Mouse (Mus musculus): ENCODE measurements around the gene Cbr3. TPM values are rescaled to one million over a fixed set of nuclear protein-coding genes. Genes with fewer than 3 reads are reported as not detected.

Gene Cbr3
- polyA plus RNA-seq, 1 experiment: 7.2 TPM

DNA sequence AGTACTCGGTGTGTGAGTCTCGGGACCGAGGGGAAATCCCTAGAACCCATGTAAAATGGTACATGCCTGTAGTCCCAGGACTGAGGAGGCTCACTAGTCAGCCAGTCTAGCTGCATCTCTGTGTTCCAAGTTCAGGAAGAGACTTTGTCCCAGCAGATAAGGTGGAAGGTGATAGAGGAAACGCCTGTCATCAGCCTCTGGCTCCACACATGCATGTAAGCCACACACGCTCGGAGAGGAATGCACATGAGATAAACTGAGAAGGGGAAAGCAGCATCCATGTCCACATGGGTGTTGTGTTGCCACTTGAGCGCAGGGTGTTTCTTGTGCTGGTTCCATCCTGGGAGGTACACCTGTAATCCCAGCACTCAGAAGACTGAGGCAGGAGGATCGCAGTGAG is 48.3 kb downstream of the Cbr3 start:
- H3K27ac ChIP-seq (ENCODE audit: insufficient read depth, low read length): no peak overlapping the region
- H3K4me3 ChIP-seq (ENCODE audit: extremely low read depth, insufficient read depth, insufficient read length): no peak overlapping the region
- H3K4me1 ChIP-seq (ENCODE audit: control insufficient read depth, insufficient read depth, insufficient read length): no peaks in the 10 kb centered on the region
- no peak for DNase-seq (ENCODE audit: low read depth in 1 of 2, low spot score in 2 of 2)
- H3K36me3 ChIP-seq (ENCODE audit: control insufficient read depth, insufficient read depth, low read length): peaks cover 8% of the 10 kb centered on the region; the same call in 1 of the 2 replicates
- WGBS: 92% methylated on average over 8 of the region's 8 CpGs
- TF ChIP-seq POLR2A (IDR thresholded peaks at IDR 0.05; ENCODE audit: low read depth, low read length): no peak
- no peak for TF ChIP-seq CTCF (IDR thresholded peaks at IDR 0.05; ENCODE audit: extremely low read depth, insufficient read depth, insufficient read length, insufficient replicate concordance)
- no peaks in the 10 kb centered on the region for H3K27me3 ChIP-seq (ENCODE audit: control insufficient read depth, insufficient read depth, low read length)

DNA sequence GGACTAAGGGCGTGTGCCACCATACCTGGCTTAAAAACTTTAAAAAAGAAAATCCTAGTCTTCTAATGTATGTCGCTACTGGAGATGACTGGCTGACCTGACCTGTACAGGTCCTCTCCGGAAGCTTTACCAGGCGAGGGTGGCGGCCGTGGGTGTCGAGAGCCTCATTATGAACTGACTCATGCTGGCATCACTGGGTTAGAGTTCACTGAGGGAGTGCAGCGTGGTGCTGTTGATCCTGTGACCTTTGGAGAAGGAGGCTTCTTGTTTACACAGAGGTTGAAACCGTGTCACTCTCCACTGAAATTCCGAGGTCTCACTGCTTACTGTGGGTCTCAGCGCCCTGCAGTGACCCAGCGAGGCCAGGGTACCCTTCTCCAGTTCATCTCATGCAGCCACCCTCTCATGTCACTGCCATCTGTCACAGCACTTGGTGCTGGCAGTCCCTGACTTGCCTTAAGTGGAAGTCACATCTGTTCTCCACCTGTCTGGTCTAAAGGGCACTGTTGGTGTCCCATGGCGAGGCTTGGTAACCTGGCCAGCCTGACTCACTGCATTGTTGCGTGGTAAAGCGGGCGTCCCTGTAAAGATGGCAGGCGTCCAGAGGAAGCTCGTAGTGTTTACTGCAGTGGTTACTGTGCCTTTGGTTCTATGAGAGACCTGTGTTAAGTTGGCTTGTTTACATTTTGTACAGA is 50.0 kb downstream of the Cbr3 start:
- H3K27me3 ChIP-seq (ENCODE audit: control insufficient read depth, insufficient read depth, low read length): no peaks in the 10 kb centered on the region
- H3K36me3 ChIP-seq (ENCODE audit: control insufficient read depth, insufficient read depth, low read length): peaks cover 8% of the 10 kb centered on the region; the same call in 1 of the 2 replicates
- no peaks in the 10 kb centered on the region for H3K4me1 ChIP-seq (ENCODE audit: control insufficient read depth, insufficient read depth, insufficient read length)
- TF ChIP-seq CTCF (IDR thresholded peaks at IDR 0.05; ENCODE audit: extremely low read depth, insufficient read depth, insufficient read length, insufficient replicate concordance): no peak
- no peak for TF ChIP-seq POLR2A (IDR thresholded peaks at IDR 0.05; ENCODE audit: low read depth, low read length)
- DNase-seq (ENCODE audit: low read depth in 1 of 2, low spot score in 2 of 2): no peak
- WGBS: 93% methylated on average over 18 of the region's 18 CpGs
- no peak overlapping the region for H3K4me3 ChIP-seq (ENCODE audit: extremely low read depth, insufficient read depth, insufficient read length)
- H3K27ac ChIP-seq (ENCODE audit: insufficient read depth, low read length): no peak overlapping the region

DNA sequence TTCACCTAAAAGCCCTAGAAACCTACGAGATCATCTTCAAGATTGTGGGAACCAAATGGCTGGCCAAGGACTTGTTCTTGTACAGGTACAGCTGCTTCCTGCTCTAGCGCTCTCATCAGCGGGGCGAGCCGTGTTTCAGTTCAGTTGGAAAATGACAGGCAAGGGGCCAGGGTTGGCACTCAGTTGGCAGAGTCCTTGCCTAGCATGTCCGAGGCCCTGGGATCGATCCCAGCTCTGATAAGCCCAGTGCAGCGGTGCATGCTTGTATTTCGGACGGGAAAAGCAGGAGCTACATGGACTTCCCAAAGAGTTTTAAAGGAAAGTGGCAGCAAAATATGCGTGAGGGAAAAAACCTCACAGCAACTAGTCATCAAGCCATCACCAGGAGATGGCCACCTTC is 56.2 kb downstream of the Cbr3 start:
- TF ChIP-seq POLR2A (IDR thresholded peaks at IDR 0.05; ENCODE audit: low read depth, low read length) (no peak), CTCF (IDR thresholded peaks at IDR 0.05; ENCODE audit: extremely low read depth, insufficient read depth, insufficient read length, insufficient replicate concordance) (no peak)
- no peaks in the 10 kb centered on the region for H3K27me3 ChIP-seq (ENCODE audit: control insufficient read depth, insufficient read depth, low read length)
- WGBS: 95% methylated on average over 11 of the region's 11 CpGs
- no peak overlapping the region for H3K27ac ChIP-seq (ENCODE audit: insufficient read depth, low read length)
- DNase-seq (ENCODE audit: low read depth in 1 of 2, low spot score in 2 of 2): no peak
- peaks cover 14% of the 10 kb centered on the region for H3K36me3 ChIP-seq (ENCODE audit: control insufficient read depth, insufficient read depth, low read length)
- no peak overlapping the region for H3K4me3 ChIP-seq (ENCODE audit: extremely low read depth, insufficient read depth, insufficient read length)
- H3K4me1 ChIP-seq (ENCODE audit: control insufficient read depth, insufficient read depth, insufficient read length): no peaks in the 10 kb centered on the region

Other genes with a start within 250 kb of the Cbr3 start
- gene Setd4, start 79.2 kb upstream of the Cbr3 start, polyA plus RNA-seq (2012; rRNA removed): 10.2 and 10.6 TPM in 2 replicates
- gene Cbr1, start 77.4 kb upstream of the Cbr3 start, polyA plus RNA-seq (2012; rRNA removed): 30.3 and 36.2 TPM in 2 replicates
- not detected in 2 replicates for gene Gm5678, start 55.1 kb upstream of the Cbr3 start, polyA plus RNA-seq (2012; rRNA removed)
- gene Dop1b, start 28.7 kb downstream of the Cbr3 start, polyA plus RNA-seq (2012; rRNA removed): 35.3 and 35.5 TPM in 2 replicates
- gene Morc3, start 148.9 kb downstream of the Cbr3 start, polyA plus RNA-seq (2012; rRNA removed): 9.3 and 10.6 TPM in 2 replicates
- gene Chaf1b, start 200.7 kb downstream of the Cbr3 start, polyA plus RNA-seq (2012; rRNA removed): 4.9 and 5.7 TPM in 2 replicates

All from spleen, adult 2 months (tissue).